Comparison of ENCODE assay signal across 28 mouse cellular contexts in genomic region chr9:116128311-116128710, GRCm38 (mm10).
"Had no signal": no experiment of that assay in that cellular context is flagged by ENCODE, and none has a peak within 500 bp of the region (broad histone marks: within the 10 kb centered on the region; RNA-seq: fewer than 3 reads in every experiment).

No protein-coding gene starts in this region.

- H3K36me3 ChIP-seq: forebrain, embryonic 12.5 days; forebrain, embryonic 15.5 days had no signal

- H3K4me3 ChIP-seq: embryonic facial prominence, embryonic 12.5 days; embryonic facial prominence, embryonic 15.5 days; erythroblast, embryonic 14.5 days; forebrain, embryonic 10.5 days; forebrain, embryonic 12.5 days; forebrain, embryonic 13.5 days; forebrain, embryonic 15.5 days; gastrocnemius, adult 2 months; heart, adult 2 months had no signal

- DNase-seq: cerebellum, adult 18-20 months; cerebellum, adult 2 months; cerebellum, adult 8-10 months; cerebellum, adult 9-10 months; cerebellum, adult 9-11 months; cerebellum, postnatal 10 days; cerebellum, postnatal 14 days; cerebellum, postnatal 25 days; cerebellum, postnatal 36 days; embryo, embryonic 11 days; forebrain, postnatal 0 days; gastrocnemius, adult 2 months; gastrocnemius, postnatal 10 days; gastrocnemius, postnatal 14 days; gastrocnemius, postnatal 25 days; gastrocnemius, postnatal 36 days; heart, adult 11 months; heart, adult 18-20 months; heart, adult 2 months had no signal

- H3K27me3 ChIP-seq: embryonic facial prominence, embryonic 12.5 days; embryonic facial prominence, embryonic 15.5 days; forebrain, embryonic 12.5 days; forebrain, embryonic 13.5 days; forebrain, embryonic 15.5 days had no signal

- ATAC-seq: forebrain, embryonic 13.5 days; forebrain, embryonic 14.5 days; forebrain, embryonic 15.5 days; forebrain, embryonic 16.5 days; forebrain, postnatal 0 days had no signal

- H3K4me2 ChIP-seq: embryonic facial prominence, embryonic 12.5 days; embryonic facial prominence, embryonic 15.5 days; forebrain, embryonic 12.5 days; forebrain, embryonic 13.5 days; forebrain, embryonic 15.5 days had no signal

- H3K9ac ChIP-seq: embryonic facial prominence, embryonic 12.5 days; embryonic facial prominence, embryonic 15.5 days; forebrain, embryonic 12.5 days; forebrain, embryonic 13.5 days; forebrain, embryonic 15.5 days; forebrain, postnatal 0 days had no signal

- H3K4me1 ChIP-seq: forebrain, embryonic 13.5 days; forebrain, embryonic 15.5 days had no signal

- H3K27ac ChIP-seq: embryonic facial prominence, embryonic 12.5 days; embryonic facial prominence, embryonic 15.5 days; forebrain, embryonic 10.5 days; forebrain, embryonic 12.5 days; forebrain, embryonic 13.5 days; forebrain, embryonic 15.5 days; gastrocnemius, adult 2 months; heart, adult 2 months had no signal

- H3K9me3 ChIP-seq: embryonic facial prominence, embryonic 12.5 days; embryonic facial prominence, embryonic 15.5 days; forebrain, embryonic 10.5 days; forebrain, embryonic 12.5 days; forebrain, embryonic 13.5 days; forebrain, embryonic 15.5 days had no signal
